Mouse (Mus musculus) lung, adult 10 weeks (tissue): ENCODE data around the gene Cdk1. TPM values are rescaled to one million over a fixed set of nuclear protein-coding genes. Genes with fewer than 3 reads are reported as not detected.

Experiments
- polyA plus RNA-seq: library from polyadenylated mRNA; stranded (reverse); fragments of 350-450 nt; fragmentation: Illumina TruSeq; extraction: RNeasy Lipid Tissue Mini Kit (QIAGEN cat#74804); gene quantifications from one replicate; pipeline ENCODE4 v1.2.3, GENCODE M21; 2014; ENCODE audit warnings: low read depth, low replicate concordance; ENCODE audit not compliant: insufficient read depth

The Cdk1 gene
- polyA plus RNA-seq: 3.8 TPM

DNA sequence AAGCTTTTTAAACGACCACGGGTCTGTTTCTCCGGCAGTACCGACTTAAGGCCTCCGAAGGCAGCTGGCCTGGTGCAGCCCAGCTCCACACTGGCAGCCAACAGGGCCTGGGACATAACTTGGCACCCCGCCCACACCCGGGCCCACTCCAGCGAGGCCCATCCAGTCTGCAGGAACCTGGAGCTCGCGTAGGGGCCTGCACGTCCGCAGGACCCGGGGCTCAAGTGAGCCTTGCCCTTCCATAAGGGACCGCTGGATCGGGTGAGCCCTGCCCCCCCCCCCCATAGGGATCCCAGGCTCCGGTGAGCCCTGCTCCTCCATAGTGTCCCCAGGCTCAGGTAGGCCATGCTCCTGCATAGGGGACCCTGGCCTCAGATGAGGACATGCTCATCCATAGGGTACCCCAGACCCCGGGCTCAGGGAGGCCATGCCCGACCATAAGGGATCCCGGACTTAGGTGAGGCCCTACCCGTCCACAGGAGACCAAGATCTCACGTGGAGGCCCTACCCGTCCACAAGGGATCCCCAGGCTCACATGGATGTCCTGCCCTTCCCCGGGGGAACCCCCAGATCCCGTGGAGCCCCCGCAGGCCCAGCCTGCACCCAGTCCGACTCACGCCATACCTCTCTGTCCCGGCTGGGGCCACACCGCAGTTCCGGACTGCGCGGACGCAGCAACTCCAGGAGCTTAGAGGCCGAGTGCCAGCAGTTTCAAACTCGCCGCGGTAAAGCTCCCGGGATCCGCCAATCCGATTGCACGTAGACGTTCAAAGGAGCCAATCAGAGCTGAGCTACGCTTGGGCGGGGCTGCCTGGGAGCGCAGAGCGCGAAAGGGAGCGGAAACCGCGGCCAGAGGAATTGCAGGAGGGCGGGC lies at the start of gene Cdk1:
TSS of gene Cdk1 (minus strand) at position 727 of the 874 bp plus-strand sequence.

DNA sequence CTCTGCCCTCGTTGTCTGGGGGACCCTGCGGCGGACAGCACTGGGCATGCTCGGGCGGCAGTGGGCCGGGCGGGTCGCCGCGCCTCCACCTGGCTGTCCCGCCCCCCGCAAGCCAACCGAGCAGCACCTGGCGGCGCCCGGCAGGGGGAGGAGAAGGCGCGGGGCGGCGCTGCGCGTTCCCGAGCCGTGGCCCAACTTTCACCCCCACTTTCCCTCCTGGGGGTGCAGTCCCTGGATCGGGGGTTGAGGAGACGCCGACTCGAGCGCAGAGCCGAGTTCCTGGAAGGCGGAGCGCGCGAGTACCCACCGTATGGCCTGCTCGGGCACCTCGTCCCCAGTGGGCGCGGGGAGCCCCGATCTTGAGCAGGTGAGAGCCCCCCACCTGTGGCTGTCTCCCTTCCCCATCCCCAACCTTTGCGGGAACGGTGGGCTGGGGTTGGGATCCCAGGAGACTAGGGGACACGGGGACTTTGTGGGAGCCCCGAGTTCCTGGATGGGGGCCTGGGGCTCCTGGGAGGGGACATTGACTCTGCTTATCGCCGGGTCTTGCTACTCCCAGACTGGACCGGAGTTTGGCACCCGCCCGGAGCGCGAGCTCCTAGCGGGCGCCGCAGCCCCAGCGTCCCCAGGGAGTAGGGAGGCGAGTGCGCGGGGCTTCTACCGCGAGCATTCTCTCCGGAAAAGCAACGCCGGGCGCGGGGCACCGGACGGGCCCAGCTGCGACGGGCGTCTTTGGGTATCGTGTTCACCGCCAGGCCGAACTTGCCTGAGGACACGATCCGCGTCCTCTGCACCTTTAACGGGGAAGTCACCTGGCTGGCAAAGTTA lies 46.2 kb upstream of the Cdk1 start, which contains the start of gene Ank3:
TSS of gene Ank3 (plus strand) at position 11 of the 828 bp plus-strand sequence.

Other genes starting within 250 kb of the Cdk1 start
- gene Rhobtb1, start 201.5 kb downstream of the Cdk1 start, polyA plus RNA-seq: 5.1 TPM
- gene A930033H14Rik, start 139.8 kb downstream of the Cdk1 start, polyA plus RNA-seq: 0.17 TPM
- gene Ank3, start 45.8 kb upstream of the Cdk1 start, polyA plus RNA-seq: 8.9 TPM